Mouse (Mus musculus) lung, postnatal 10 days (tissue): ENCODE data around the gene Zgrf1.

Source experiments
- DNase-seq: peaks from one replicate; pipeline ENCODE4 v3.0.0; 2021

The Zgrf1 gene

DNA sequence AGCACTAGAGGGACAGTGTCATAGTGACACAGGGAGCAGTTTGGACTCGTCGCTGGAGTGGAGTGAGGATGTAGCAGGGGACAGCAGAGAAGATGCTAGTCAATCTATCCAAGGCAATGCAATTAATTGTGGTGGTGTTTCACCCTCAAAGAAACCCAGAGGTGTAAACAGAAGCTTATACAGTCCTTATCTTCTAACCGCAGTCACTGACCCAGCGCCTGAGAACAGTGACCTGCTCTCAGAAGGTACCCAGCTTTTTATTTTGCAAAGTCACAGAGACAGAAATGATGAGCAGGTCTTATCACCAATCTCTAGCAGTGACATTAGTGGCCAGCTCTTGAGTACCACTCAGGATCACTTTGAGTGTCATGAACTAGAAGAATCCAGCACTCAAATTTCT is 9.7 kb downstream of the Zgrf1 start:
- DNase-seq = no peak

- DNase-seq = no peak
Measured at GRCm38 (mm10) chr3:127565129-127565528, 11.8 kb downstream of the Zgrf1 start.

DNA sequence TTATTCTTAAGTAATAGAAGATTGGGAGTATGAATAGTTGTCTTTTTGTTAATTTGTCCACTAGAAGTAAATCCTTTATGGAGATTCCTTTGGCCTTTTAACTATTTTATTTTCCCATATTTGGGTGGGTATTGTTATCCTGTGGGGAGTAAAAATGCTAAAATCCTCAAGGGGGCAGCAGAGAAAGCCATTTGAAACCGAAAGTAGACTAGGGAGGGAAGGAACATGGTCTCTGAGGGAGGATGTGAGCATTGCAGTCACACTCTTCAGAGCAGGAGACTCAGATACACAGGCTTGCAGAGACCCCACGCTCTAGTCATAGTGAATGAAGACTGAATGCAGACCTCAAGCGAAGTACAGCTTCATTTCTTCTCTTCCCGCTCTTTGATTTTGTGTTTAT is 19.3 kb downstream of the Zgrf1 start:
- DNase-seq = peak; percentile 81

DNA sequence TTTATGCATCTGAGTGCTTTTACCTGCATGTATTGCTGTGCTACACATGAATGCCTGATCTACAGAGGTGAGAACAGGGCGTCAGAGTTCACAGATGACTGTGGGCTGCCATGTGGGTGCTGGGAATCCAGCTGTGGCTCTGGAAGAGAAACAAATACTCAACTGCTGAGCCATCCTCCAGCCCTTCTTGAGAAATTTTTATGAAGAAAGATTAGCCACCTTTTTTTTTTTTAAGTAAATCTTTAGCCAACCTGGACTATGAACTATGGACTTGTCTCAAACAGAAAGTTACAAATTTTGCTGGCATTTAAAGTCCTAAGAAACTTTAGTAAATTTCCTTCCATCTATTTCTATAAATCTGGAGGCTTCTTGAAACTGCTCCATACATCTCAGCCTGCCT is 43.8 kb downstream of the Zgrf1 start:
- no peak for DNase-seq

DNA sequence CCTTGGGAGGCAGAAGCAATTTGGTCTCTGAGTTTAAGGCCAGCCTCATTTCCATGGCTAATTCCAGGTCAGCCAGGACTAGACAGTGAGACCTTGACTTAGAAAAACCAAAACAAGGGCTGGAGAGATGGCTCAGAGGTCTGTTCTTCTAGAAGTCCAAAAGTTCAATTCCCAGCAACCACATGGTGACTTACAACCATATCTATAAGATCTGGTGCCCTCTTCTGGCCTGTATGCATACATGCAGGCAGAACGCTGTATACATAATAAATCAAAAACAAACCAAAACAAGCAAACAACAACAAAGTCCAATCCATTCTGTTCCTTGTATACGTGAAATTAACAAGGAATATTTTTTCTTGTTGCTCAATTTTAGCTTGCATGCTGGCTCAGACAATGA is 54.8 kb downstream of the Zgrf1 start:
- no peak for DNase-seq

- DNase-seq = peak; percentile 74
Measured at GRCm38 (mm10) chr3:127625296-127625695, 72.0 kb downstream of the Zgrf1 start.

GRCm38 (mm10) chr3:127625701-127626399 is 72.6 kb downstream of the Zgrf1 start:
- no peak for DNase-seq

DNA sequence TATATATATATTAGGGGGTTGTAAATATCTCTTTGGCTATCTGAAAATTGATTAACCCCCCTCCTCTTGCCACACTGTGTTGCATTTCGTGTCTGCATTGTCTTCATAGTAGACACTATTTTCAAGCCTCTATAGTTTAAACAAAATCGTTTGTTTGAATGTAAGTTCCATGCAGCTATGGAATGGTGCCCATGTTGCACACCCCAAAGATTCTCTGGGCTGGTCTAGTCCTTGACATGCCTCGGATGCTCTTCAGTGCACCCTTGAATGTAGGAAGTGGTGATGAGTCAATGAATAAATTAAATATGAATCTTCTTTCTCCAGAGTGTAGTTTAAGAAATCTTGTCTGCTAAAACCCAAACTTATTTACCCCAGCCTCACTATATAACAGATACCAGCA is 73.2 kb downstream of the Zgrf1 start:
- DNase-seq = no peak

GRCm38 (mm10) chr3:127627151-127627955 is 74.1 kb downstream of the Zgrf1 start:
- no peak for DNase-seq

DNA sequence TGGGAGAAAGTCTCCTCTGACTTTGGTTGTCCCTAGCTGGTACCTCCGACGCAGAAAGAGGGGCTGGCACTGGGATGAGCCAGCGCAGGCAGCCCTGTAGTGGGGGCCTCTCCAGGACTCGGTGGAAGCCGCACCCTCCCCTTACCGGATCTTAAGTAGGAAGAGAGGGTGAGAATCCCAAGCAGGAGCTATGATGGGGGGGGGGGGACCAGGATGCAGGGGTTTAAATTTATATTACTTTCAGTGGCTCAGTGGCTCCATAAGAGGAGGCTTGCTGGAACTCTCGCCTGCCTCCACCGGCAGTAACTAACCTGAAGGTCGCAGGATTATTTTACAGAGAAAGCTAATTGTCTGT is 74.6 kb downstream of the Zgrf1 start:
- DNase-seq = no peak

DNA sequence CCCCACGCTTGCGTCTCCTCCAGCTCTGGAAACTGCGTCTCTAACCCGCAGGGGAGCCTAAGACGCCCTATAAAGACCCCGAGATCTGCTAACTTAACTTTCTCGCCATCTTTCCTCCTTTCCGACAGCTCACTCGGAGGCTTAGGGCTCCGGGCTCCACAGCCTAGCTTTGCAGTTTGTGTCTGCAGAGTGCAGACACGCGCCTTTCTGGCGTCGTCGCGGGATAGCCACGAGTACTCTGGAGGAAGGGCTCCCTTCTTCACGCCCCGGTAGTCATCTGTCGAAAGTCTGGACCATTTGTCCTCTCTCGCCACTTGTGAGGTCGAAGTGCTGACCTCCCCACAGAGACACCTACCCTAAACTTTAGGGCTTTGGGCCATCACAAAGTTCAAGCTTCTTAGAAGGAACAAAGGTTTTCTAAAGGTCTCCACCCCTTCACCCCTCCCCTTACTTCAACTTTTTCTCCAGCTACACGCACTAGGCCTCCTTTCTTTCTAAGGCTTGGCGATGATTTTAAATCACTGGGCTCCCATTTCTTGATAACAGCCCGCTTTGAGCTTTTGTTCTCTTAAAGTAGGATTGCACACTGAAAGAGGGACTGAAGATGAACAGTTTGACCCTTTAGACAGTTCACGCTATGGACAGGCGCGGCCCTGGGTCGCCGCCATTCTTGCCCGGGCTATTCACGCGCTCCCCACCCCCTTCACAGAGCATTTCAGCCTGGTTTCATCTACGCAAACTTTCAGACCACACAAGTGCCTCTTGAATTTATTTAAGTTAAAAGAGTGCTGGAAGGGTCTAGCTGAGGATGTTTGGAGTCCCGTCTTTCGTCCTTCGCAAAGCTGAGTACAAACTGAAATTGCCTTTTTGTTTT is 75.3 kb downstream of the Zgrf1 start:
- no peak for DNase-seq

- DNase-seq = no peak
Measured at GRCm38 (mm10) chr3:127630190-127630589, 76.9 kb downstream of the Zgrf1 start.

DNA sequence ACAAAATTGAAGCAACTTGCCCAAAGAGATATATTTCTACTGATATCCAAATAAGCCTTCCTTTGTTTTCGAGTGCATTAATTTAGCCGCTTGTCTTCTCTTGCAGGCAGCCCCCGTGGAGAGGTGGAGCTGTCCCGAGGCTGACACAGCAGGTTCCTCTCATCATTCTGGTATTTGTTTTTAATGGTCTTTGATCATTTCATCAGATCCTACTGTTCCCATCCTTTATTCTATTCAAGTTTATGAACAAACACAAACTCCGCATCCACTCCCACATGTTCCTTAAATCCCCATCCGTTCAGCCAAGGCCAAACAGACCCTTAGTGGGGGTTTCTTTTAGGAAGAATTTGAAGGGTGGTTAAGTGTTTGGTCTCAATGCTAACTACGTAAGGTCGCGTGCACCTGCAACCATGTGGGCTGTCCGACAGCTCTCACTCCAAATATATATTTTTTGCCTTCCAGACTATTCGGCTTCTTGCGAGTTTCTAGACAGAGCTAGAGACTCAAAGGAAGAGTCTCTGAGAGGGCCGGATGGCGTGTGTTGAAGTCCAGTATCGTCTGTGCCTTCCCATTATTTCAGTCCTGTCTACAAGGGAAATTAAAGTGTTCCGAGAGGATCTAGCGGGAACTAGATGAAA is 77.6 kb downstream of the Zgrf1 start:
- DNase-seq = no peak

- no peak for DNase-seq
Measured at GRCm38 (mm10) chr3:127631582-127631981, 78.3 kb downstream of the Zgrf1 start.

- no peak for DNase-seq
Measured at GRCm38 (mm10) chr3:127632531-127632930, 79.2 kb downstream of the Zgrf1 start.

GRCm38 (mm10) chr3:127633080-127634032 is 80.1 kb downstream of the Zgrf1 start, which contains the start of gene Neurog2:
TSS of gene Neurog2 (plus strand) at chr3:127633135.
- DNase-seq = no peak

- peak; percentile 74 for DNase-seq
Measured at GRCm38 (mm10) chr3:127634101-127634983, 81.1 kb downstream of the Zgrf1 start.

DNA sequence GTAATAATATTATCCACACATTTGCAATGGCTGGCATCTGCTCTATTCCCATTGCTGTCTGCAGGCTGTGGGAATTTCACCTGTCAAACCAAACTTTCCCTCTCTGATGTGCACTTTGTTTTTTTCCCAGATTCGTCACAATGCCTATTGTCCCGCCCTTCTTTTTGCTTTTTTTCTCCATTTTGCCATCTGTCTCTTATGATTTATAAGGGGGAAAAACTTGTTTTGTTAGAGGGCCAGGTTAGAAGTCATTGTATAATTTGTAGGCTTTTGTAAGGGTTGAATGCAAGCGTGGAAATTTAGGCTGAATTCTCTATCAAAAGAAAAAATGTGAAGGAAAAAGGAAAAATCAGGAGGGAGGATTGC is 81.7 kb downstream of the Zgrf1 start:
- DNase-seq = no peak

DNA sequence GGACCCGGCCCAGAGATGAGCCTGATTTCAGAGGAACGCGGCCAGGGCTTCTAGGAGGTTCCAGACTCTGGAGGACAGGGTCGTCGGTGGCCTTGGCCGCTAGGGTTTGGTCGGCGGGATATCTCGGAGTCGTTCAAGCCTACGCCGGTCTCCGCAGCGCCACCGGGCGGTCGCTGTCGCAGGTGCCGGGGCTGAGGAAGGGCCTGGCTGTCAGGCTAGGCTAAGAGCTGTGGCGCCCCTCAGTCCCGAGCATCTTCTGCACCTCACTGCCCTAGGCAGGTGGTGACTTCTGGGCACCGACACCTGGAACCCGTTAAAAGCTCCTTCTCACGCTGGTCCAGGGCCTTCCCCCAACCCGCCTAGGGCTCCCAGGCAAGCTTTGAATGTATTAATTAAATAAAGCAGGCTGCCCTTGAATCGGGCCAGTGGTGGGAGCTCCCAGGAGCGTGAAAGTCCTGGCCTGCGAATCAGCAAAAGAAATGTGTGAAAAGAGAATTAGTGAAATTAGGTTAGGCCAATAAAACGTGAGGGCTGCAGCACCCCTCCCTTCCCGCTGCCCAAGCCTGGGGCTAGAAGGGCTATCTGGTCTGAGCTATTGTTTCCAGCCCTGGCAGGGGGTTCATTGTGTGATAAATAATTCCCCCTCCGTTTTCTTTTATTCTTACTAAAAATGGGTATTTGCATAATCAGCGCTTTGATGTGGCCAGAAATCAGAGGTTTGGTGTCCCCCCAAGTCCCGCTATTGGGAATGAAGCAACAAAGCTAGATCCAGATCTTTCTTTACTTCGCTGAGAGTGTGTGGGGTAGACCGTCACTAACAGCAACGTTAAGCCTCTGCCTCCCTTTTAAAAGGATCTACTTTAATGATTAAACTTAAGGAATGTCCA is 86.8 kb downstream of the Zgrf1 start:
- peak; percentile 56 for DNase-seq
